Mouse (Mus musculus) naive thymus-derived CD4-positive, alpha-beta T cell, adult 2 months (primary cell): ENCODE measurements around the gene Zbtb38.

Experiments
- DNase-seq: peaks from one replicate; pipeline ENCODE4 v3.0.0-alpha.2; 2011; ENCODE audit warnings: low read depth

Zbtb38 gene

DNA sequence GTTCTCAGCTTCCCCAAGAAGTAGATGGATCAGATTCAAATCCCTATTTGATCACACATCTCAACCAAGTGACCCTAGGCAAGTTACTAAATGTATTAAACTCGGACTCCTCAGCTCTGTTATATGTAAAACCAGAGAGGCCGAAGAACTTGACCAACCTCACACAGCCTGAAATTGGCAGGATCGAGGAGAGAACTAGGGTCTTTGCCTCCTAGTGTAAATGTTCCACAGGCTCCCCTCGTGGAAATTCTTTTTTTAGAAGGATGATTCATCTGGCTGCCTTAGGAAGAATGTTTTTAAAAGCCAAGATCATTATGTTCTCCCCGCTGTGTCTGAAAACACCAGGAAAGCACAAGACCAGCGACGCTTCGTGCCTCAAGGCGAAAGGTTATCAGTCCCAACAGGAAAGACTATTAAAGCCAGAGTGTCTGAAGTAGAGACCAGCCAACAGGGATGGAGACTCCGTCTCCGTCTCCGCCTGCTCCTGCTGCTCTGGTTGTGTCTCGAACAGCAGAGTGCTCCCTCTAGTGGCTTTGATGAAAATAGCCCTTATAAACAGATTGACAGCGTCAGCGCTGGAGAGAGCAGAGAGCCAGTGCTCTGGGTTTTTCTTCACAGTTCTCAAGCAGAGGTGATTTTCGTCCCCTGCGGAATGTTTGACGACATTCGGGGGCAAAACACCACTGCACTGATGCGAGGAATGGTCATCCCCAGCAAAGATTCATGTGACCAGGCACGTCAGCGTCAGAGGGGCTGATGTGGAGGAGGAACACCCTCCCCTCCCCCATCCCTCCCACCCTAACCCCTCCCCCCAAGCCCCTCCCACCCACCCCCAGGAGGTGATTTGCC, 6.3 kb upstream of the Zbtb38 start:
- peak; percentile 92 for DNase-seq

DNA sequence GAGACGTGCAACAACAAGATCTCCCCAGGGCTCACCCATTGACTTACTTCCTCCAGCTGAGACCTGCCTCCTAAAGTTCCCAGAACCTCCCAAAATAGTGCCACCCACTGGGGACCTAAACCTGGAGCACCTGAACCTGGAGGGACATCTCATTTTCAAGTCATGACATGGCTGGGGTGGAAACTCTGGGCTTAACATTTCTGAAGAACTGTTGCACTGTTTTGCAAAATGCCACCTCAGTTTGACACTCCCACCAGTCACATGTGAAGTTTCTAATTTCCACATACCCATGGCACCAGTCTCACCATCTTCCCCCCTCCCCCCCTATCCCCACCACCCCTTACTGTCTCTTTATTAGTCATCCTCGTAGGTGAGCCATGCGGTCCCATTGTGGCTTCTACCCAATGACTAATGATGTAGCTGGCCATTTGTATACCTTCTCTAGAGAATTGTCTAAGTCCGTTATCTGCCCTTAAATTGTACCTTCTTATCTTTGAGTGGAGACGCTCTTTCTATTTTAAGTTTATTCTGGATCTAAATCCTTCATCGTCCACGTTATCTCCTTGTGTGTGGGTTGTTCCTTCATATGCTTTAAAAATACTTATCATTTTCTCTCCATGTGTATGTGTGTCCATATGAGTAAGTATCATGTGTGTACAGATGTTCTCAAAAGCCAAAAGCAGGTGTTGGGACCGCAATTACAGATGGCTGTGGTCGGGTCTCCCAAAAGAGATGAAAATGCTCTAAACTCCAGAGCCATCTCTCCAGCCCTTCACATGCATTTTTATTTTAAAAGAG, 4.2 kb upstream of the Zbtb38 start:
- no peak for DNase-seq

DNA sequence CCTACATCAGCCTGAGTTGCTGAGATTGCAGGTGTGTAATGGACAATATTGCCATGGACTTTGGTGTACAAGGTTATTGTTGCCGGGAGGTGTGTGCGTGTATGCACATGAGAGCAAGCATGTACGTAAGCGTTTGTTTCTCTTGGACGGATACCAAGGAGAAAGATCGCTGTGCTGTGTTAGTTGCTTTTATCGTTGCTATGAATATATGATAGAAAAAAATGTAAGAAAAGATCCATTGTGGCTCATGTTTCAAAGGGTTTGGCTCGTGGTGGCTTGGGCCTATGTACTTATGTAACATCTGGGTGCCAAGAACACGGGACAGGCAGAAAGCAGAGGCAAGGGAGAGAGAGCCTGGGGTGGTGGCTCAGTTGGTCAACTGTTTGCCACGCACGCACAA, 3.1 kb upstream of the Zbtb38 start:
- DNase-seq = no peak

- no peak for DNase-seq
Measured at GRCm38 (mm10) chr9:96754625-96754969, 2.0 kb upstream of the Zbtb38 start.

DNA sequence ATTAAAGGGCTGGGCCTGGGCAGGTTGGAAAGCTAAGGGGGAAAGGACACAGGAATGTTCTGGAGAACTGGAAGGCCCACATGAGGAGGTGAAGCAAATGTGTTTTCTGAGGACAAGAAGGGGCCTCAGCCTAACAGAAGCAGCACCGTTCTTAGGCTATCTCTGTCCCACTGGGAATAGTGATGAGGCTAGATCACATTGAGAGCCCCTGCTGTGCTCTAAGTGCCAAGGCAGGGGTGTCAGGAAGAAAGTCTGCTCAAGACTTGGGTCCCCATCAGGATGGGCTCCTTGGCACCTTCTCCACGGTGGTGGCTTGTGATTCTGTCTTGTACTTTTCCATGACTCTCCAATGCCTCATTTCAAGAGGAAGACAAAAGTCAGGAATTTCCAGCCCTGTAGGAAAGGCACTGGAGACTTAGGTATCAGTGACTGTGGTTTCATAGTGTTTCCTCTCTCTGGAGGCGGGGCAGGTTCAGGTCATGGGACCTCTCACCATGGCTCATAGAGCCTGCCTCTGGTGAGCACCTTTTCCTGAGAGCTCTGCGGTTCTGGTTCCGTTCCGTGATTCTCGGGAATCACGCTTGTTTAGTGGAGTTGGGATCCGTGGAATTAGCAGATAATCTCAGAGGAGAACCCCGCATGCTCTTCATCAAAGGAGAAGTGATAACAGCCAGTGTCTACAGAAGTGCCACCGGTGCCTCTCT, 1.4 kb upstream of the Zbtb38 start:
- peak; percentile 12 for DNase-seq

DNA sequence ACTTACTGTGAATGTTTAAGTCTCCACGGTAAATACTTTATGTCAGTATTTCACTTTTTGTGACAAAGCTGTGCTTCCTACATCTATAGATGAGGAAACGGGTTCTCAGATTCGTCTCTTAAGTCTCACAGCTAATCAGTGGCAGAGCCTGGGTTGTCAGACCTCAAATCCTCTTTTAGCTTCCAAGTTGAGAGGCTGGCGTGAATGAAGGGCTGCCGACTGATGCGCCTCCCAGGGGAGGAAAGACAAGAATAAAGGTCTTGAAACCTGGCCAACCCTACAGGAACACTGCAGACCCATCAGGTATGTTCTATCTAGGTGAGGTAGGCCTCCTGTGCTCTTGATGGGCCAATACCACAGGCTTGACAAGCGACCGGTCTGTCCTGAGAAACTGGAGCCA, 761 bp upstream of the Zbtb38 start:
- no peak for DNase-seq

GRCm38 (mm10) chr9:96751821-96752602, 619 bp downstream of the Zbtb38 start:
- DNase-seq = no peak

DNA sequence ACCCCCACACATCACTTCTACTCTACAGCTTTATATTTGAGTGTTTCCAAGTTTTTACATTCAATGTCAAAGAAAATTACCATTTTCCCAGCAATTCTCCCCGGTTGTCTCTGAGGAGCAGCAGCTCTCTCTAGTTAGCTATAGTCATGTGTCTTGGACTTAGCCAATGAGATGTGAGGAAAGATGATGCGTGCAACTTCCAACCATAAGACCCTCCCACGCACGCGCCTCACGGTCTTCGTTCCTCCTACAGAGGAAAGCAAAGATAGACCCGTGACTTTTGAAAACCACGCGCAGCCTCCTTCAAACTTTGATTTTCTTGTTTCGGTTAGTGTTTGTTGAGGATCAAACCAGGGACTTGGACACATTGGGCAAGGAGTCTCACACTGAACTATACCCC, 2.0 kb downstream of the Zbtb38 start:
- no peak for DNase-seq

- no peak for DNase-seq
Measured at GRCm38 (mm10) chr9:96746527-96746926, 6.1 kb downstream of the Zbtb38 start.

DNA sequence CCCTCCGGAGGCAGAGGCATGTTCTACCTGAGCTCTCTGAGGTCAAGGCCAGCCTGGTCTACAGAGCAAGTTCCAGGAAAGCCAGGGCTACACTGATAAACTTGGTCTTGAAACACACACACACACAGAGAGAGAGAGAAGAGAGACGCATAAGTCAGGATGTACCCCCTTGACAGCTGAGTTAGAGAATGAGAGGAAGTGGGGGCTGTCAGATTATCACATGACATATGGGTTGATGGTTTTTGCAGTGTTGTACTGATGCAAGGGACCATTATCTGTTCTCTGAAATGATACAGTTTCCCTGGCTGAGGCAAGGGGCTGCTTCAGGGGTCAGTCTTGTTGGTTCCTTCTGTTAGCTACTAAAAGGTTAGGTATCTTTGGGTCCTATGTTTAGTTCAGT, 7.7 kb downstream of the Zbtb38 start:
- no peak for DNase-seq

GRCm38 (mm10) chr9:96741365-96742085, 11.1 kb downstream of the Zbtb38 start:
- DNase-seq = no peak

GRCm38 (mm10) chr9:96740712-96741364, 11.8 kb downstream of the Zbtb38 start:
- DNase-seq = peak; percentile 53

GRCm38 (mm10) chr9:96739808-96740711, 12.6 kb downstream of the Zbtb38 start:
- peak; percentile 45 for DNase-seq

DNA sequence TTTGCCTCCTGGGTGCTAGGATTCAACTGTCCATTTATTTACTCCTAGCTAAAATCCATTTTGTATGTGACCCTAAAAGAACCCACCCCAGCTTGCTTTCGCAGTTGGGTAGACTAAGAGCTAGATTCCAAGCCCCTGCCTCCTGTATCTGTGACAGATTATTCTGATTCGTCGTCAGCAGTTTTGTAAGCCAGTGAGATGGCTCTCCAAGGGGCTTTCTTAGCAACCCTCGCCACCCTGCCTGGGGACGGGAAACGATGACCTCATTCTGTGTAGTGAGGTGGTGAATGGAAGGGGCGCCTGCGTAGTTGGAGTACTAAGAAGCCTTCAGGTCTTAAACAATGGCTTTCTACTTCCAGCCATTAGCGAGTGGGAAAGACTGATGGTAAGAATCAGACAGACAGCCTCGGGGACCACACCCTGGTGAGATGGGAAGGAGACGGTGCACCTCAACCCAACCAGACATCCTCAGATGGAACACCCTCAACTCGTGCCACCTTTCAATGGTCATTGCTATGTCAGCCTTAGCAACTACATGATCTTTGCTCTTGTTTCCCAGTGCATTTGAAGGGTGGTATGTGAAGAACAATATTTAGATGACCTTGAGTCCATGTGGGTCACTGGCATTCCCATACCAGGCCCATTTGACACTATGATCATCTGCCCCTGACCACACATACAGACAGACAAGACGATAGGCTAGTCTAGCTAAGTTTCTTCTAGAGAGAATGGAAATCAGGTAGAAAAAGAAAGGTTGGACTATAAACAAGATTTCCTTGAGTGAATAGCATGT, 13.9 kb downstream of the Zbtb38 start:
- DNase-seq = no peak

GRCm38 (mm10) chr9:96735946-96736345, 16.7 kb downstream of the Zbtb38 start:
- DNase-seq = no peak

DNA sequence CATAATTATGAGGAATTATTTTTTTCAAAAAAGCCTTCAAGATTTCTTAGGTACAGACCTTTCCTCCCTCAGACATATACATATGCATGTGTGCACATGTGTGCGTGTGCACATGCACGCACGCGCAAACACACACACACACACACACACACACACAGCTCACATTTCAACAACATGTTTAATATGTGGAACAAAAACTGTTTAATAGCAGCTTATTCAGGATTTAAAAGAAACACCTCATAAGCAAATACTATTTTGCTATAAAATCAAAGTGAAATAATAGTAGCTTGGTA, 19.3 kb downstream of the Zbtb38 start:
- DNase-seq = no peak

GRCm38 (mm10) chr9:96732644-96733424, 19.8 kb downstream of the Zbtb38 start:
- DNase-seq = no peak

DNA sequence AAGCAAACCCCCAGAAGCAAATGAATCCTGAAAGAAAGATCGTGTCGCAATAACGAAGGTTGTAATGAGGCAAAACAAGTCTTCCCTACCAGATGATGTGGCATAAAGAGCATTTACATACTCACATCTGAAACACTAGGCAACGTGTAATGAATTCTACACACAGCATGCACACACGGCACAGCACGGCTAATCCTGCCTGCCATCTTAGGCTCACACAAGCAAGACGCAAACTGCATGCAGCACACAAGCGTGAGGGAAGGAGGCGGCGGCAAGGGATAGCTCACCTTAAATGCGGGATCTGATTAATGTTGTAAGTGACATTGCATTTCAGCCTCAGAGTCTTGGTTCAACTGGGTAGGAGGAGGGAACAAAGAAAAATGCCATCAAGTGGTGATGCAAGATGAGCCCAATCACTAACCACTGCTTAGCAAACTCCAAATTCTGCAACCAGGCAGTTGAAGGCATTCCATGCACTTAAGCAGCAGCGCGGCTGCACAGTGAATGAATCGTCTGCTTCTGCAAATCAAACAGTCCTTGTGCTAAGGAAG, 20.6 kb downstream of the Zbtb38 start:
- no peak for DNase-seq
